Mouse (Mus musculus) hindbrain, embryonic 11.5 days (tissue): ENCODE results near the gene Dazap1. TPM values are rescaled to one million over a fixed set of nuclear protein-coding genes. Genes with fewer than 3 reads are reported as not detected.
A peak's percentile ranks its signal among the peaks of the same experiment; 100 is the strongest.

Source experiments
- ATAC-seq: fragments of 200-750 bp; cut with Nextera tagmentation; 2 replicates; pipeline ENCODE4 v1.8.0; 2017; ENCODE audit warnings: mild to moderate bottlenecking, moderate TSS enrichment, moderate library complexity; ENCODE audit not compliant: low FRiP score
- DNase-seq: peaks from one replicate; pipeline ENCODE4 v3.0.0-alpha.2; 2015; ENCODE audit warnings: low spot score
- H3K27ac ChIP-seq: fragments of 300-500 bp; sonication (generic); 2 replicates; pipeline ENCODE4 v1.5.1; 2014; ENCODE audit warnings: mild to moderate bottlenecking, low read depth, low read length
- H3K27me3 ChIP-seq: fragments of 300-500 bp; sonication (generic); 2 replicates; pipeline ENCODE4 v1.6.1; 2014; ENCODE audit warnings: mild to moderate bottlenecking, low read length, moderate library complexity, mixed read lengths; ENCODE audit not compliant: control insufficient read depth, insufficient read depth
- H3K36me3 ChIP-seq: fragments of 300-500 bp; sonication (generic); 2 replicates; pipeline ENCODE4 v1.6.1; 2014; ENCODE audit warnings: mild to moderate bottlenecking, low read length, moderate library complexity, mixed read lengths; ENCODE audit not compliant: control insufficient read depth, insufficient read depth
- H3K4me1 ChIP-seq: fragments of 300-500 bp; sonication (generic); replicated peaks from 2 replicates; pipeline ENCODE4 v1.6.1; 2014; ENCODE audit warnings: low read length, mixed read lengths; ENCODE audit not compliant: control insufficient read depth, insufficient read depth
- H3K4me2 ChIP-seq: fragments of 300-500 bp; sonication (generic); replicated peaks from 2 replicates; pipeline ENCODE4 v1.6.1; 2014; ENCODE audit warnings: mild to moderate bottlenecking, low read depth, low read length
- H3K4me3 ChIP-seq: fragments of 300-500 bp; sonication (generic); 2 replicates; pipeline ENCODE4 v1.5.1; 2014; ENCODE audit warnings: low read depth, low read length
- H3K9ac ChIP-seq: fragments of 300-500 bp; sonication (generic); 2 replicates; pipeline ENCODE4 v1.6.1; 2014; ENCODE audit warnings: low read depth, low read length
- H3K9me3 ChIP-seq: fragments of 300-500 bp; sonication (generic); 2 replicates; pipeline ENCODE4 v1.6.1; 2016; ENCODE audit warnings: low read length; ENCODE audit not compliant: control insufficient read depth
- WGBS: fragments of 180-500 bp; shearing (Covaris S2); extraction: QIAGEN DNeasy Blood & Tissue Kit; methylation state at CpG from one replicate; pipeline ENCODE4 v1.1.7; 2014; 5-methylcytosine and 5-hydroxymethylcytosine counted together
- polyA plus RNA-seq: library from polyadenylated mRNA; unstranded; fragments of >200 nt; fragmentation: Nextera tagmentation; extraction: Ambion mirVana; gene quantifications from 2 replicates; pipeline ENCODE4 v1.2.1, GENCODE M21; 2014

The Dazap1 gene
- polyA plus RNA-seq, 1 experiment from 2014 or later = 46.8 TPM

- H3K9ac ChIP-seq = no peak overlapping the region
- H3K36me3 ChIP-seq = no peaks in the 10 kb centered on the region
- 0 out of 2 replicates have a peak, but pooled peaks cover 9% of the 10 kb centered on the region for H3K4me1 ChIP-seq
- no peaks in the 10 kb centered on the region for H3K9me3 ChIP-seq
- no peak for ATAC-seq
- H3K4me3 ChIP-seq = no peak overlapping the region
- WGBS = 81% methylated on average over 21 of the region's 21 CpGs
- no peak overlapping the region for H3K4me2 ChIP-seq
- H3K27ac ChIP-seq = no peak overlapping the region
- H3K27me3 ChIP-seq = peaks cover 2% of the 10 kb centered on the region; the same call in 1 of the 2 replicates
- no peak for DNase-seq
Measured at GRCm38 (mm10) chr10:80325045-80325444, 63.8 kb downstream of the Dazap1 start.

DNA sequence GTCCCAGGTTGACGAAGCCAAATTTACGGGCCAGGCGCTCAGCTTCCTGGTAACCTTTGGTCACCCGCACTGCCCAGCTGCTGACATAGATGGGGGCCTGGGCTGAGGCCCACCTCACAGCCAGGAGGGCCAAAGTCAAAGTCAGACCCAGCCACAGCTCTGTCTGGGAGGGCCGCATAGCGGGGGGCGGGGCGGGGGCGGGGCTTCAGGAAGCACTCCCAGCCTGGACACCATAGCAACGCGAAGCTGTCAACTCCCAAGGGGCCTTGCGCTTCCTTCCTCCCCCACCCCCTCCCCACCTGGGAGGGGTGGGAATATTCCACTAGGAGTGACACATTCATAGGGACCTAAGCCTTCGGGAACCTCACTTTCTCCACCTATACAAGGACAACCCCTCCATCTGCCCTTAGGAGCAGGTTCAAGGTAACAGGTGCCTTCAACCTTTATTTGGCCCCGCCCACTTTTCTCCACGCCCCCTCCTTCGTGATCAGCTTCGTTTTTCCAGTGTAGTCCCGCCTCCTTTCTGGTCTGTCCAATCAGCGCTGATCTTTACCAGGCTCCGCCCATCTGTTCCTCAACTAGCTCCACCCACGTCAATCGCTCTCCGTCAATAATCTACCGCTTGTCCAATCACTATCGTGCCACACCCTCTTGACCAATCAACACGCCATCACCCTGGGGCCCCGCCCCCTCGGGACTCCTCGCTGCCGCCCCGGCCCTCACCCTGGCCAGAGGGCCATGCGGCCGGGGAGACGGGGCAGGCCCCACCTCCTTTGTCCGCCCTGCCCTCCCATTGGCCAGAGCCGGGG is 68.2 kb downstream of the Dazap1 start, which contains the start of the genes Pcsk4 and Reep6:
Gene Pcsk4, minus strand, starts transcription at position 226 of the 809 bp plus-strand sequence.
Gene Reep6, plus strand, starts transcription at position 681 of the 809 bp plus-strand sequence.
- 4% methylated on average over 33 of the region's 36 CpGs for WGBS
- peaks cover 7% of the 10 kb centered on the region for H3K27me3 ChIP-seq
- H3K27ac ChIP-seq = peak within 1 kb of the TSS; percentile 17; the same call in 1 of the 2 replicates
- DNase-seq (peak; percentile 98), ATAC-seq (peak; percentile 96)
- H3K9me3 ChIP-seq = no peaks in the 10 kb centered on the region
- H3K4me2 ChIP-seq = peak within 1 kb of the TSS; percentile 85
- H3K9ac ChIP-seq = peak within 1 kb of the TSS; percentile 49; the same call in 1 of the 2 replicates
- H3K4me1 ChIP-seq = 0 out of 2 replicates have a peak, but pooled peaks cover 5% of the 10 kb centered on the region
- peak within 1 kb of the TSS; percentile 46 for H3K4me3 ChIP-seq
- no peaks in the 10 kb centered on the region for H3K36me3 ChIP-seq

DNA sequence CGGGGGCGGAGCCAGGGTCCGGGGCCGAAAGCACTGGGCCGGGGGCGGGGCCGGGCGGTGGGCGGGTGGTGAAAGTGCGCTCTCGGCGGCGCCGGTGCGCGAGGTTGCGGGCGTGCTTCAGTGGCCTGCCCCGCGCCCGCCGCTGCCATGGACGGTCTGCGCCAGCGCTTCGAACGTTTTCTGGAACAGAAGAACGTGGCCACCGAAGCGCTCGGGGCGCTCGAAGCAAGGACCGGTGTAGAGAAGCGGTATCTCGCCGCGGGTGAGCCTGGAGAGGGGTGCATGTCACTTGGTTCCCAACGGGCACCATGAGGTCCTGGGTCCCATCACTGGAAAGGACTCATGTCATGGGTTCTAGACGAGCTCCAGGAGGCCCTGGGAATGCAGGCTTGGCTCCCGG is 68.8 kb downstream of the Dazap1 start:
- DNase-seq = no peak
- Histone ChIP-seq H3K4me1 (0 out of 2 replicates have a peak, but pooled peaks cover 5% of the 10 kb centered on the region), H3K27ac (no peak overlapping the region), H3K4me2 (peak overlapping the region; percentile 85), H3K36me3 (no peaks in the 10 kb centered on the region), H3K27me3 (peaks cover 7% of the 10 kb centered on the region), H3K4me3 (peak overlapping the region; percentile 46), H3K9me3 (no peaks in the 10 kb centered on the region), H3K9ac (peak overlapping the region; percentile 49; the same call in 1 of the 2 replicates)
- WGBS = 2% methylated on average over 41 of the region's 41 CpGs
- no peak for ATAC-seq

DNA sequence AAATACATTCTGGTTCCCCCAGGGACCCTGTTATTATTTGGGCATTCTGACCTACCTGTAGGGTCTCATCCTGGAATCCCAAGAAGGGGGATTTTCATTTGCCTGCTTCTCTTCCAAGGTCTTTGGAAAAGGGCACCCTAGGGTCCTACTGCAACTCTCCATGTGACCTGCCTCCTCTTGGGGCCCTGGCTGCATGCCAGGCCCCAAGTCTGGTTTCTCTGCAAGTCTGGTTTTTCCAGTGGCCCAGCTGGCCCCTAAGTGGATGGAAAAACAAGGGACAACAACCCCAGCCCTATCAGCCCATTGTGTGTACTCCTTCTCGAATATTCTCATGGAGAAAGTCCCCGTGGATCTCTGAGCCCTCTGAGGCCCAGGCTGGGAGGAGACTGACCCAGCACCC is 69.6 kb downstream of the Dazap1 start:
- peak overlapping the region; percentile 85; the same call in 1 of the 2 replicates for H3K4me2 ChIP-seq
- H3K9ac ChIP-seq = peak overlapping the region; percentile 19; the same call in 1 of the 2 replicates
- WGBS = 83% methylated on average over 2 of the region's 2 CpGs
- no peak overlapping the region for H3K27ac ChIP-seq
- no peaks in the 10 kb centered on the region for H3K9me3 ChIP-seq
- DNase-seq (no peak), ATAC-seq (no peak)
- H3K36me3 ChIP-seq = no peaks in the 10 kb centered on the region
- H3K4me3 ChIP-seq = no peak overlapping the region
- H3K4me1 ChIP-seq = 0 out of 2 replicates have a peak, but pooled peaks cover 5% of the 10 kb centered on the region
- peaks cover 7% of the 10 kb centered on the region for H3K27me3 ChIP-seq

GRCm38 (mm10) chr10:80331636-80332524 is 70.6 kb downstream of the Dazap1 start:
- 61% methylated on average over 10 of the region's 10 CpGs for WGBS
- H3K4me3 ChIP-seq = no peak overlapping the region
- H3K4me1 ChIP-seq = 0 out of 2 replicates have a peak, but pooled peaks cover 5% of the 10 kb centered on the region
- DNase-seq (no peak), ATAC-seq (no peak)
- H3K9ac ChIP-seq = no peak overlapping the region
- H3K9me3 ChIP-seq = no peaks in the 10 kb centered on the region
- no peak overlapping the region for H3K27ac ChIP-seq
- H3K4me2 ChIP-seq = no peak overlapping the region
- H3K36me3 ChIP-seq = no peaks in the 10 kb centered on the region
- peaks cover 7% of the 10 kb centered on the region for H3K27me3 ChIP-seq

DNA sequence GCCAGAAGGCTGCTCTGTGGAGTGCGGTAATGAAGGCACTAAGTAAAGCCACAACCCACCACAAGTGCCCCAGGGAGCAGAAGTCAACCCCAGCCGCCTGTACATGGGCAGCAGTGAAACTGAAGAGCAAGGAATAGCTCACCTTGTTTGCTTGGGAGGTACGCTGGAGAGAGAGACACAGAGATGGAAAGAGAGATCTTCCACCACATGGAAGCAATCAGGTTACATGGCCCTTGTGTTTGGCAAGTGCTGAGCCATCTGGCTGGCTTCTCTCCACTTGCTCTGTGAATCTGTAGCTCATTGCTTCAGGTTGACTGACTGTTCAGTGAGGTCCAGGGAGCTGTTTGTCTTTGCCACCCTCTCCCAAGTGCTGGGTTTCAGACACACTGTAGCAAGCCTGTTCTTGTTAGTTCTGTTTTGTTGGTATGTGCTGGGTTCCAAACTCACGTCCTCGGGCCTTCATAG is 71.3 kb downstream of the Dazap1 start:
- Histone ChIP-seq H3K36me3 (no peaks in the 10 kb centered on the region), H3K27ac (no peak overlapping the region), H3K9ac (no peak overlapping the region), H3K27me3 (peaks cover 7% of the 10 kb centered on the region), H3K4me3 (no peak overlapping the region), H3K9me3 (no peaks in the 10 kb centered on the region), H3K4me1 (0 out of 2 replicates have a peak, but pooled peaks cover 5% of the 10 kb centered on the region), H3K4me2 (no peak overlapping the region)
- ATAC-seq (no peak), DNase-seq (no peak)
- 81% methylated on average over 5 of the region's 5 CpGs for WGBS

DNA sequence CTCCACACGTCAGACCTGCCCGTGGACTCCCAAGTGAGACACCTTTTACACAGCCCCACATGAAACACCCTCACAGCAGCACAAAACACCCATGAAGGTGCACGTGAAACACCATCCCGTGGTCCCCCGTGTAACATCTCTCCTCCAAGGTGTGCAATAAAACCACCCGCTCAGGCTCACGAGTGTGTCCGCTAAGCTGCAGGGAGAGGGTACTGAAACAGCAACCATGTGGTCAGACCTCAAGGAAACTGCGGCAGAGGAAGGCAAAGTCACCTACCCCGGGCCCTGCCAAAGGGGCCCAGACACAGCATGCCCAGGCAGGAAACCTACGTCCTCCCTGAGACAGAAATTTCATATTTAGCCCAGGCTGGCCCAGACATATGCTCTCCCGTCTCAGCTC is 75.0 kb downstream of the Dazap1 start:
- 87% methylated on average over 12 of the region's 12 CpGs for WGBS
- no peak for DNase-seq
- H3K4me2 ChIP-seq = no peak overlapping the region
- no peak overlapping the region for H3K9ac ChIP-seq
- H3K4me1 ChIP-seq = no peaks in the 10 kb centered on the region; the same call in 1 of the 2 replicates
- no peaks in the 10 kb centered on the region for H3K9me3 ChIP-seq
- no peak for ATAC-seq
- no peaks in the 10 kb centered on the region for H3K36me3 ChIP-seq
- no peak overlapping the region for H3K27ac ChIP-seq
- H3K27me3 ChIP-seq = peaks cover 12% of the 10 kb centered on the region
- H3K4me3 ChIP-seq = no peak overlapping the region
